In genomic region chr8:119697163-119697562, GRCm38 (mm10) we compare ENCODE assay signal across 20 mouse cellular contexts. TPM values are rescaled to one million over a fixed set of nuclear protein-coding genes. Genes with fewer than 3 reads are reported as not detected.
A peak's percentile ranks its signal among the peaks of the same experiment; 100 is the strongest.
DNase-seq lines count a peak whose midpoint lies in the region; ATAC-seq lines count a peak whose summit lies in the region.
"Had no signal": no experiment of that assay in that cellular context is flagged by ENCODE, and none has a peak within 500 bp of the region (broad histone marks: within the 10 kb centered on the region; RNA-seq: fewer than 3 reads in every experiment).

No protein-coding gene starts in this region.

- peak; percentile 30 for DNase-seq in lung, postnatal 36 days
- DNase-seq in lung, postnatal 10 days, result no peak
- no peak for DNase-seq in c-Kit-positive CD71-positive TER-119-positive erythroid progenitor cells, embryonic 14.5 days (ENCODE audit: low spot score)
- no peak for DNase-seq in gastrocnemius, adult 8-10 months (ENCODE audit: low spot score in 2 of 2)
- DNase-seq: adrenal gland, adult 2 months; adrenal gland, postnatal 10 days; adrenal gland, postnatal 25 days; cerebellum, adult 11-12 months; cerebellum, adult 2 months; cerebellum, adult 9-10 months; cerebellum, postnatal 10 days; cerebellum, postnatal 25 days; forebrain, postnatal 0 days had no signal

- H3K27me3 ChIP-seq in stomach, embryonic 16.5 days (ENCODE audit: control insufficient read depth, insufficient read depth, low read length), result peaks cover 12% of the 10 kb centered on the region

- H3K36me3 ChIP-seq in stomach, embryonic 16.5 days (ENCODE audit: control insufficient read depth, insufficient read depth, low read length), result no peaks in the 10 kb centered on the region
- H3K36me3 ChIP-seq: embryonic facial prominence, embryonic 10.5 days; embryonic facial prominence, embryonic 12.5 days; forebrain, embryonic 15.5 days had no signal

- H3K27ac ChIP-seq in stomach, embryonic 16.5 days (ENCODE audit: low read length), result 0 out of 2 replicates have a peak overlapping the region, but pooled peaks have one; percentile 4
- H3K27ac ChIP-seq: embryonic facial prominence, embryonic 10.5 days; embryonic facial prominence, embryonic 12.5 days; forebrain, embryonic 13.5 days; forebrain, embryonic 15.5 days had no signal

- ATAC-seq in stomach, embryonic 16.5 days (ENCODE audit: insufficient read depth, low FRiP score), result no peak
- ATAC-seq: forebrain, embryonic 13.5 days; forebrain, embryonic 15.5 days; forebrain, postnatal 0 days had no signal

- no peak overlapping the region for H3K4me3 ChIP-seq in stomach, embryonic 16.5 days (replicated peaks; ENCODE audit: low read length)
- H3K4me3 ChIP-seq: embryonic facial prominence, embryonic 10.5 days; embryonic facial prominence, embryonic 12.5 days; forebrain, embryonic 13.5 days; forebrain, embryonic 15.5 days had no signal

- H3K4me1 ChIP-seq in stomach, embryonic 16.5 days (ENCODE audit: control insufficient read depth, insufficient read depth, low read length), result no peaks in the 10 kb centered on the region
- H3K4me1 ChIP-seq: forebrain, embryonic 13.5 days had no signal

- WGBS in stomach, embryonic 16.5 days, result 73% methylated on average over 2 of the region's 2 CpGs

- H3K9me3 ChIP-seq in stomach, embryonic 16.5 days (replicated peaks; ENCODE audit: control insufficient read depth, low read length), result no peaks in the 10 kb centered on the region
- H3K9me3 ChIP-seq: embryonic facial prominence, embryonic 10.5 days; embryonic facial prominence, embryonic 12.5 days; forebrain, embryonic 13.5 days; forebrain, embryonic 15.5 days had no signal

- H3K4me2 ChIP-seq in stomach, embryonic 16.5 days (ENCODE audit: low read depth, low read length), result no peak overlapping the region
- H3K4me2 ChIP-seq: embryonic facial prominence, embryonic 12.5 days; forebrain, embryonic 13.5 days; forebrain, embryonic 15.5 days had no signal

- no peak overlapping the region for H3K9ac ChIP-seq in stomach, embryonic 16.5 days (ENCODE audit: low read length)
- H3K9ac ChIP-seq: embryonic facial prominence, embryonic 12.5 days; forebrain, embryonic 13.5 days; forebrain, embryonic 15.5 days; forebrain, postnatal 0 days had no signal

RNA-seq across cellular contexts. Expression of gene Atp2c2, which starts 2.6 kb away (rescaled TPM):
- polyA plus RNA-seq in stomach, embryonic 16.5 days (2015; fragmentation: Nextera tagmentation; extraction: Ambion mirVana), result 10.8 and 15.9 TPM in 2 replicates
- not detected for total RNA-seq in gastrocnemius, adult 8-10 months (2022)
- total RNA-seq: forebrain, postnatal 0 days had no signal
- polyA plus RNA-seq: adrenal gland, adult 2 months; forebrain, embryonic 13.5 days had no signal

RNA-seq across cellular contexts. Expression of gene Wfdc1, which starts 31.0 kb away (rescaled TPM):
- 33.9 and 38.6 TPM in 2 replicates for polyA plus RNA-seq in stomach, embryonic 16.5 days (2015; fragmentation: Nextera tagmentation; extraction: Ambion mirVana)
- total RNA-seq in gastrocnemius, adult 8-10 months (2022), result 10 to 100 TPM; 63.4 to 89.3 (median 75.2) TPM
- total RNA-seq: MEL had no signal
- polyA plus RNA-seq: C2C12 had no signal
